Mouse (Mus musculus): Measurements from ENCODE around the gene Klf8.

DNA sequence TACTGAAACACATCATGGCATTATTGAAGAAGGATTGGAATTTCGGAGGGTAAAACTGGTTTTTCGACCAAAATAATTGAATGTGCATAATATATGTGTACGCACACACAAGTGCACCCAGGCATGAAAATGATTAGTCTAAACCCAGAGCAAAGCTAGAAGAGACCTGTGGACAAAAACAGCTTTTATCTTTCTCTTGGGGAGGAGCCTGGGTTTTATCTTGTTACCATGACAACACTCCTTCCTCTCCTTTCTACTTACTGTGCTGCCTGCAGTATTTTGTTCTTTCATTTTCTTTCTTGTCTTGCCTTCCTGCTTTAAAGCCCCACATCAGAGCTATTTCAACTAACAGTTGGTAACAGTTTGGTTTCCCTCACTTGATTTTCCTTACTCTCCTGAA is 137.8 kb downstream of the Klf8 start:
- TF ChIP-seq CTCF (IDR thresholded peaks at IDR 0.05) (no peak), EP300 (IDR thresholded peaks at IDR 0.05) (no peak)
